Mouse (Mus musculus) liver, postnatal 0 days (tissue): ENCODE results near the gene Atxn1l. TPM values are rescaled to one million over a fixed set of nuclear protein-coding genes. Genes with fewer than 3 reads are reported as not detected.
A peak's percentile ranks its signal among the peaks of the same experiment; 100 is the strongest.

ENCODE experiments used
- ATAC-seq: fragments of 200-750 bp; cut with Nextera tagmentation; 2 replicates; pipeline ENCODE4 v1.8.0; 2017; ENCODE audit warnings: mild to moderate bottlenecking, moderate library complexity
- DNase-seq: peaks from one replicate; pipeline ENCODE4 v3.0.0-alpha.2; 2016
- H3K27ac ChIP-seq: fragments of 300-500 bp; sonication (generic); 2 replicates; pipeline ENCODE4 v1.5.1; 2014; ENCODE audit warnings: antibody characterized with exemption, moderate library complexity, mild to moderate bottlenecking, low read depth
- H3K27me3 ChIP-seq: fragments of 300-500 bp; sonication (generic); 2 replicates; pipeline ENCODE4 v1.6.1; 2014; ENCODE audit warnings: low read length, control low read depth, mixed read lengths; ENCODE audit not compliant: insufficient read depth
- H3K36me3 ChIP-seq: fragments of 300-500 bp; sonication (generic); replicated peaks from 2 replicates; pipeline ENCODE4 v1.6.1; 2014; ENCODE audit warnings: mild to moderate bottlenecking, control low read depth, low read length, moderate library complexity, mixed read lengths; ENCODE audit not compliant: insufficient read depth
- H3K4me1 ChIP-seq: fragments of 300-500 bp; sonication (generic); 2 replicates; pipeline ENCODE4 v1.6.1; 2014; ENCODE audit warnings: antibody characterized with exemption, mild to moderate bottlenecking, control low read depth; ENCODE audit not compliant: insufficient read depth
- H3K4me2 ChIP-seq: fragments of 300-500 bp; sonication (generic); 2 replicates; pipeline ENCODE4 v1.6.1; 2014; ENCODE audit warnings: low read depth, mild to moderate bottlenecking, low read length, moderate library complexity, mixed read lengths
- H3K4me3 ChIP-seq: fragments of 300-500 bp; sonication (generic); 2 replicates; pipeline ENCODE4 v1.5.1; 2014; ENCODE audit warnings: low read depth, low read length
- H3K9ac ChIP-seq: fragments of 300-500 bp; sonication (generic); replicated peaks from 2 replicates; pipeline ENCODE4 v1.6.1; 2014; ENCODE audit warnings: mild to moderate bottlenecking, moderate library complexity
- H3K9me3 ChIP-seq: fragments of 300-500 bp; sonication (generic); 2 replicates; pipeline ENCODE4 v1.6.1; 2016; ENCODE audit warnings: mild to moderate bottlenecking, control low read depth, low read length, mixed read lengths
- CTCF ChIP-seq: sonication (generic); IDR thresholded peaks from 2 replicates; pipeline ENCODE4 v1.5.1; 2016; ENCODE audit warnings: antibody characterized with exemption, low read depth
- EP300 ChIP-seq: IDR thresholded peaks from 2 replicates; pipeline ENCODE4 v1.6.1; 2016; ENCODE audit warnings: antibody characterized with exemption, low read depth, mild to moderate bottlenecking
- WGBS: fragments of 180-500 bp; shearing (Covaris S2); extraction: QIAGEN DNeasy Blood & Tissue Kit; methylation state at CpG from one replicate; pipeline ENCODE4 v1.1.7; 2014; ENCODE audit not compliant: insufficient replicate concordance; 5-methylcytosine and 5-hydroxymethylcytosine counted together
- polyA plus RNA-seq: library from polyadenylated mRNA; unstranded; fragments of >200 nt; fragmentation: Nextera tagmentation; extraction: Ambion mirVana; gene quantifications from 2 replicates; pipeline ENCODE4 v1.2.1, GENCODE M21; 2015

Atxn1l gene
- polyA plus RNA-seq, result 1.7 and 1.8 TPM in 2 replicates

DNA sequence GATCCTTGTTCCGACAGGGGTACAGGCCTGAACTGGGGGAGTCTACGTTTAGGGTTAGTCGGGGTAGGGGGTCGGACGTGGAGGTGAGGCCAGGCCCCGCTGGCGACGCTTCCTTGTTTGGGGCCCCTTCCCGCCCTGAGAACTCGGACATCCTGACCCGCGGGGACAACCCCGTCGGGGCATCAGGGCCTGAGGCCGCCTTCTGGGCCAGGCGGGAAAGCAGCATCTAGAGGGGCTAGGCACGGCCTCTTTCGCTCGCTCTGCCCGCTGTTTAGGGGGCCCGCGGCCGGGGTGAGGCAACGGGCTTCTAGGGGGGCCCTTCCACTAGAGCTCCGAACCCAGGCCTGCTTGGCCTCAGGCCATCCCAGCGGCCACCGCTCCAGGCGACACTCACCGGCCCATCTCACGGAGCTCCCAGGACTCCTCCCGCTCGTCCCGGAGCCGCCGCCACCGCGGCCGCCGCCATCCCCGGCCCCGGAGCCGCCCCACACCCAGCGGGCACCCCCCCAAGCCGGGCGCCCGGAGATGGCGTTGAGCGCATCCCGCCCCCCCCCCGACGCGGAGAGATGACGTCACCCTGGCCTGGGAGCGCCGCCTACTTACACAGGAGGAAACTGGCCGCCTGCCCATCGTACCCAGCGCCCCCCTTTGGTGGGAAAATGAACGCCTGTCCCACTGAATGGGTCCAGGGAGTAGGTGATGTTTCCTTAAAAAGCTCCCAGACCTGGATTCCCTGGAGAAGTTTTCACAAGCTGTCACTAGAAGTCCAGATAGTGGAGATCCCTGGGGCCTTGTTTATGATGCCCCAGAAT, at the start of gene Atxn1l:
Gene Atxn1l, minus strand, starts transcription at position 503 of the 812 bp plus-strand sequence.
- peak; percentile 95 for ATAC-seq

DNA sequence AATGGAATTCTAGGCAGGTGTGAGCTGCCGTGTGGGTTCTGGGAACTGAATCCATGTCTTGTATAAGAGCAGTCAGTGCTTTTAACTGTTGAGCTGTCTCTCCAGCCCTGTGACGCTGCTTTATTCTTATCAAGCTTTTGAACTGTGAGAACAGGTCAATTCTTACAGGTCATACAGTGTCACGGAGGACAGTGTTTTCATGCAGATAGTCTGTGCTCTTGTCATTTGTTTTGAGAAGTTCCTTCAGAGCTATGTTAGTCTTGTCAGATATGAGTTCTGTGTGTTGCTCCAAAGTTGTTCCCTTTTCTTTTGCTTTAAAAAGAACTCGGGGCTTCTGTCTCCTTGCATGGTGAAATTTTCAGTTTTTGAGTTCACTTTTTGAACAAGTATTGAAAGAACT, 43.0 kb upstream of the Atxn1l start:
- Histone ChIP-seq H3K9ac (peak overlapping the region; percentile 94; the same call in 1 of the 2 replicates), H3K4me3 (peak overlapping the region; percentile 96), H3K4me1 (peaks cover 15% of the 10 kb centered on the region), H3K36me3 (no peaks in the 10 kb centered on the region), H3K27me3 (peaks cover 2% of the 10 kb centered on the region; the same call in 1 of the 2 replicates), H3K27ac (peak overlapping the region; percentile 31; the same call in 1 of the 2 replicates), H3K4me2 (peak overlapping the region; percentile 68), H3K9me3 (no peaks in the 10 kb centered on the region)
- TF ChIP-seq CTCF (no peak), EP300 (no peak)
- WGBS, result 23% methylated on average over 4 of the region's 4 CpGs
- DNase-seq (no peak), ATAC-seq (no peak)

More for the DNA sequence above, at the start of gene Atxn1l:
- Histone ChIP-seq H3K27ac (peak within 1 kb of the TSS; percentile 73), H3K27me3 (no peaks in the 10 kb centered on the region), H3K9me3 (no peaks in the 10 kb centered on the region), H3K4me2 (peak within 1 kb of the TSS; percentile 89), H3K4me1 (peaks cover 10% of the 10 kb centered on the region), H3K4me3 (peak within 1 kb of the TSS; percentile 99), H3K36me3 (peaks cover 11% of the 10 kb centered on the region), H3K9ac (peak within 1 kb of the TSS; percentile 96)
- DNase-seq, result peak; percentile 95
- peak; percentile 78 for TF ChIP-seq CTCF
- no peak for TF ChIP-seq EP300
- WGBS, result under 1% methylated on average over 56 of the region's 59 CpGs

- Histone ChIP-seq H3K36me3 (no peaks in the 10 kb centered on the region), H3K9me3 (no peaks in the 10 kb centered on the region), H3K9ac (peak overlapping the region; percentile 94), H3K4me3 (peak overlapping the region; percentile 96), H3K27ac (peak overlapping the region; percentile 98), H3K27me3 (peaks cover 2% of the 10 kb centered on the region; the same call in 1 of the 2 replicates), H3K4me1 (peaks cover 15% of the 10 kb centered on the region), H3K4me2 (peak overlapping the region; percentile 68)
- TF ChIP-seq CTCF (no peak), EP300 (no peak)
- peak; percentile 18 for DNase-seq
- ATAC-seq, result no peak
- 13% methylated on average over 24 of the region's 24 CpGs for WGBS
Measured at GRCm38 (mm10) chr8:109779431-109780228, 42.1 kb upstream of the Atxn1l start.

- TF ChIP-seq EP300 (no peak), CTCF (no peak)
- H3K27ac ChIP-seq, result peak overlapping the region; percentile 98
- peaks cover 14% of the 10 kb centered on the region for H3K4me1 ChIP-seq
- H3K9me3 ChIP-seq, result no peaks in the 10 kb centered on the region
- no peaks in the 10 kb centered on the region for H3K36me3 ChIP-seq
- ATAC-seq (peak; percentile 17), DNase-seq (no peak)
- H3K4me3 ChIP-seq, result peak overlapping the region; percentile 96
- 0% methylated on average over 32 of the region's 32 CpGs for WGBS
- H3K27me3 ChIP-seq, result peaks cover 2% of the 10 kb centered on the region; the same call in 1 of the 2 replicates
- H3K9ac ChIP-seq, result peak overlapping the region; percentile 94
- peak overlapping the region; percentile 68 for H3K4me2 ChIP-seq
Measured at GRCm38 (mm10) chr8:109778993-109779421, 41.5 kb upstream of the Atxn1l start.

GRCm38 (mm10) chr8:109778280-109778977, 40.9 kb upstream of the Atxn1l start, which contains the start of gene Ap1g1:
TSS of gene Ap1g1 (plus strand) at chr8:109778554.
- Histone ChIP-seq H3K4me2 (peak within 1 kb of the TSS; percentile 68), H3K9me3 (no peaks in the 10 kb centered on the region), H3K9ac (peak within 1 kb of the TSS; percentile 94), H3K36me3 (no peaks in the 10 kb centered on the region), H3K4me1 (peaks cover 10% of the 10 kb centered on the region), H3K27ac (peak within 1 kb of the TSS; percentile 98), H3K4me3 (peak within 1 kb of the TSS; percentile 96), H3K27me3 (peaks cover 2% of the 10 kb centered on the region; the same call in 1 of the 2 replicates)
- ATAC-seq (peak; percentile 99), DNase-seq (peak; percentile 97)
- WGBS, result 5% methylated on average over 53 of the region's 64 CpGs
- TF ChIP-seq CTCF (no peak), EP300 (no peak)
